Mouse (Mus musculus) lung, adult 2 months (tissue): Measurements from ENCODE around the gene Cfap54.

Experiments
- CTCF ChIP-seq: fragments of 200-500 bp; IDR thresholded peaks from 2 replicates; pipeline ENCODE4 v1.5.1; 2011; ENCODE audit warnings: mild to moderate bottlenecking, low read length, control low read depth; ENCODE audit not compliant: insufficient read depth
- POLR2A ChIP-seq: fragments of 200-500 bp; IDR thresholded peaks from 2 replicates; pipeline ENCODE4 v1.6.1; 2011; ENCODE audit warnings: low read depth, mild to moderate bottlenecking, control low read depth, low read length, borderline replicate concordance; ENCODE audit errors: extremely low read depth

DNA sequence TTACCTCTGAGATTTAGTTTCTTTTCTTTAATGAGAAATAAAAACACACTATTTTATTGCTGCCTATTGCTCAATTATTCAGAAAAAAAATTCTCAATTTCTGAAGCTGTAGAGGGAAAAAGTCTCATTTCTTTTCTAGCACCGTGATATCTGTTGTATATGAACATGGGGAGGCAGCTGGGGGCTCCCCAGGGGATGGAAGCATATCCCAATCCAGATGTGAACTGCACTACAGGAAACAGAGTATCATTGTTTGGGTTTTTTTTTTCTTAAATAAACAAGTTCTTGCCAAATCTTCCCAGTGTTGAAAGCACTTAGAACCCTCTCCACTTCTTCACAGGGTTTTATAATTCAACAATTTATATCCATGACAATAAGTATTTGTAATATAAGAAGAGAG lies 151.4 kb downstream of the Cfap54 start:
- TF ChIP-seq POLR2A (no peak), CTCF (no peak)
